Mouse (Mus musculus) kidney, adult 9 months (tissue): Measurements from ENCODE around the gene Macf1.
"Not testable (repeated sequence)": the region's sequence is repeated elsewhere in the genome, so short reads cannot be mapped to it uniquely, and the experiment has no call there.

ENCODE experiments used
- DNase-seq: peaks from one replicate; pipeline ENCODE4 v3.0.0; 2022

Macf1 gene

GRCm38 (mm10) chr4:123530976-123531375 lies 153.2 kb downstream of the Macf1 start:
- DNase-seq: no peak

DNA sequence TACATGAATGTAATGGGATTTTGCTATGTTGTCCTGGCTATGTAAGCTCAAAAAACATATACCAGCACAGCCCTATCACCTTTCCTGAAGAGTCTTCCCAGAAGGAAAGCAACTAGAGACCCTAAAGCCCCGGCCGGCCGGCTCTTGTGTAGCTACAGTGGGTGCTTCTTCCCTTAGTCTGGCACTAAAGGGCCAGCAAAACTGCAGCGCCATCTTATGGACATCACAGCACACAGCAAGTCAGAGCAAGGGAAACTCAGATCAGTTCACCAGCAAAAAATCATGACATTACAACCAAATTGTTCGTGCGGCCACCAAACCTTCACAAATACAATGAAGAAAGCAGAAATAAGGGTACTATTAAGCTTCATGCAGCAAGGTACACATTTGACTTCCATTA lies 154.9 kb downstream of the Macf1 start:
- peak; percentile 54 for DNase-seq

GRCm38 (mm10) chr4:123527607-123528010 lies 156.6 kb downstream of the Macf1 start:
- DNase-seq: no peak

DNA sequence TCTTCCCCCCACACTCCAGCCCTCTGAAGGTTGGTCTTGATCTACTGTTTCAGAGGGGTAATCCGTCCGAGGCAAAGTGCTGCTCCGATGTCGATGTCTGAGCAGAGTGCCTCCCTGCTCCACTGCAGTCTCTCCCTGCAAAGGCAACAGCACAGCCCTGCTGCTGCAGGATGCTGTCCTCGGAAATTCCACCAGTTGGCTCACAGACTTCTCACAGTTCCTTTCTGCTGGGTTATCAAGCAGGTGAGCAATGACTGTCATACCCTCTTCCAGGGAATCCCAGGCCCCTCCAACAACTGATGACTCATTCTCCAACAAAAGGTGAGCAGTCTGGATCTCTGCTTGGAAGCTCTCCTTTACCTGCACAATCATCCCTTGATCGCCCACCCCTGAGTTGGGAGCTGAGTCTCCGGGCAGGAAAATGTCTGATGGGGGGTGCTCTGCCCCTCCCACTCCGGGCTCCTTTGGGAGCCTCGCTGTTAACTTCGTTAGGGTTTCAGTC lies 157.3 kb downstream of the Macf1 start:
- DNase-seq: no peak

DNA sequence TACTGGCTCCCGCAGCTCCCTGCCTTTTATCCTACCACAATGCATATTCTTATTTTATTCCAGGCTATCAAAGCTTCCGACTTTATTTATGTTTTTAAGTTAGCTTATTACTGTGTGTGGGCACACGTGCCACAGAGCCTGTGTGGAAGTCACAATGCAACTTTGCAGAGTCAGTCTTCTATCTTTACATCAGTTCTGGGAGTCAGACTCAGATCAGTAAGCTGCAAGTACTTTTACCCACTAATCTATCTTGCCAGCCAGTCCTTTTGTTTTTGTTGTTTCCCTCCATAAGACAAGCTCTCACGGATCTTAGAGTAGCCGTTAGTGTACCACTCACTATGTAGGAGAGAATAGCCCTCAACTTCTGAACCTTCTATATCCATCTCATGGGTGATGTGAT lies 159.4 kb downstream of the Macf1 start:
- DNase-seq: no peak

DNA sequence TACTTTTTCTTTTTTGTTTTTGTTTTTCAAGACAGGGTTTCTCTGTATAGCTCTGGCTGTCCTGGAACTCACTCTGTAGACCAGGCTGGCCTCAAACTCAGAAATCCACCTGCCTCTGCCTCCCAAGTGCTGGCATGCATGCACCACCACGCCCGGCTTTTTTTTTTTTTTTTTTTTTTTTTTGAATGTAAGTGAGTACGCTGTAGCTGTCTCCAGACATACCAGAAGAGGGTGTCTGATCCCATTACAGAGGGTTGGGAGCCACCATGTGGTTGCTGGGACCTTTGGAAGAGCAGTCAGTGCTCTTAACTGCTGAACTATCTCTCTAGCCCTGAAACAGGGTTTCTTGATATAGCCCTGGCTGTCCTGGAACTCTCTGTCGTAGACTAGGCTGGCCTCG lies 164.0 kb downstream of the Macf1 start:
- not testable (repeated sequence) for DNase-seq

GRCm38 (mm10) chr4:123515673-123516072 lies 168.5 kb downstream of the Macf1 start:
- DNase-seq: peak; percentile 62

DNA sequence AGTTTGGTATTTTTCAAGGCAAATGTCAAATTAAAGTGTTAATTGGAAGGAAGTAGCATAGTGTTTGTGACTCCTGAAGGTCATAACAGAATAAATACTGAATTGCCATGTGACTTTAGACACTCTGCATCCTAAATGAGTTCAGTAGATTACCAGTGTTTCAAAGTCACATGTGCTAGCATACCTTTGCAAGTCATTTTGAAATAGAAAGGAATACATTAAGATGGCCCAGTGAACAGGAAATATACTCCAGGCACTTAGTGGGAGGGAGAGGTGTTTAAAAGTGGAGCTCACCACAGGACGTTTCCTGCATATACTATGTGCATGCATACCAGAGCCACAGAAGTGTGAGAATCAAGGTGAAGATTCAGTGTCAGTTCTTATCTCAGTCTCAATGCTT lies 174.0 kb downstream of the Macf1 start:
- peak; percentile 38 for DNase-seq

GRCm38 (mm10) chr4:123489086-123489485 lies 195.1 kb downstream of the Macf1 start:
- no peak for DNase-seq

- DNase-seq: no peak
Measured at GRCm38 (mm10) chr4:123479991-123480390, 204.2 kb downstream of the Macf1 start.

GRCm38 (mm10) chr4:123478655-123479433 lies 205.3 kb downstream of the Macf1 start:
- DNase-seq: peak; percentile 14

DNA sequence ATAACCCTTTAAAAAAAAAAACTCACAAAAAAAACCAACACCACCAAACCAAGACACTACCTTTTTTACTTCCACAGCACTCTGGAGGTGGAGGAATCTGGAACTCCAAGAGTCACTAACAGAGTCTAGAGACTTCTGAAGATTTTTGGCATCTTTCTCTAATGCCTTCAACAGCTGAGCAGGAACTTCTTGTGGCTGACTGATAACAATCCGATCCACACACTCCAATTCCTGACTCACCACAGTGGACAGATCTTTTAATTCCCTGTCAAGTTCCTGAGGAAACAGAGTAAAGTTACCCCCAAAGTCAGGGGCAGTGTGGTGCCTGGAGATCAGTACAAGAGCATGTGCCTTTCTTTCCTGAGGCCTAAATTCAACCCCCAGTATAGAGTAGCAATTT lies 218.4 kb downstream of the Macf1 start:
- DNase-seq: no peak

DNA sequence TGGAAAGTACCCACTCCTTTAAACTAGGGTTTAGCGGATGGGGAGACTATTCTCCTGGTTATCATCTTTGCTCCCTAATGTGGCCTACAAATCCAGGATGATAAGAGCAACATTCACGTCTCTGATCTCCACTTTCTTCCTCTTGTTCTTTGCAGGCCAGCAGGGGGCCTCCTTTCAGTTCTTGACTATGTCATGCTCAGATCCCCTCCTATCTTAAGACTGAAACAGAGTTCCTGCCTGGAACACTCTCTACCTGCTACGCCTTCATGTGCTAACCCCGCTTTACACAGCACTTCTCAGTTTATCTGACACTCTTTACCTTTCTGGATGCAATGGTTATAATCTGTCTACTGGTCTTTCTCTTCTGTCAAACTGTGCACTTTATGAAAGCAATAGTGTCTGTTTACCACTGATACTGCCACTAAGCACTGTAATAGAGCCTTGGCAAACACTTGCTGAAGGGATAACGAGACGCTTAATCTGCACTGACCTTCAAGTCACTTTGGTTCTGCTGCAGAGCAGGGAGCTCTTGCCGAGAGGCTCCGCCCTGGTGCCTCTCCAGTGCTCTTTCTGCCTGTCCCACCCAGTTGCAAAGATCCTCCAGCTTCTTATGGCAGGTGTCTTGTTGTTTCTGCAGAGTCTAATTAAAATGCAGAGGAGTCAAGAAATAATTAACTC lies 223.4 kb downstream of the Macf1 start:
- DNase-seq: peak; percentile 25

DNA sequence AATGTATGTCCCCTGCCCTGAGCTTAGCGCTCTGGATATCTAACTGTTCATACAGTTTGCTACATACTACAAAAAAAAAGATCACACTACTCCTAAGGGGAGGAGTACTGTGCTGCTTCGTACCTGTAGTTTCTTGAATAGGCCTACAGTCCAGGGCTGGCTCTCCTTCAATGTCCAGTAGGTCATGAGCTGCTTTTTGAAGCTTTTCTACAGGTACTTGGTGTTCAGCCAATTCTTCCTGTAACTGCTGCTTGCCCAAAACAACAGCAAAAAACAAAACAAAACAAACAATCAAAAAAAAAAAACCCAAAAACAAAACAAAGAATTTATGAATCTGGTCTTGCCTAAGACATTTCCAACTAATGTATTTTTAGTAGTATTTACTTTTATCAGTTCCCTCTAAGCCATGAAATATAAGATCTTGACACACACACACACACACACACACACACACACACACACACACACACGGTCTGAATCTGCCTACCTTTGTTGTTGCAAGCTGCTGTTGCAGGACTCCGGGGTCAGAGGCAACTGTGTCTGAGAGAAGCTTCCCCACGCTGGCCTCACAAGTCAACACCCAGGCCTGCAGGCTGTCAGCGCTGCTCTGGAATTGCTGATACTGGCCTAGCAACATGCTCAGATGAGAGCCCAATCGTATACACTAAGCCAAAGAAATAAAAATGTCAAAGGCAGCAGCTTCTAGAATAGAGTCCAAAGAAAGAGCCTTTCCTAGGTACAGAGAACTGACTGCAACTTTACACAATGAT lies 229.1 kb downstream of the Macf1 start:
- peak; percentile 42 for DNase-seq

- DNase-seq: peak; percentile 89
Measured at GRCm38 (mm10) chr4:123453729-123454128, 230.4 kb downstream of the Macf1 start.

DNA sequence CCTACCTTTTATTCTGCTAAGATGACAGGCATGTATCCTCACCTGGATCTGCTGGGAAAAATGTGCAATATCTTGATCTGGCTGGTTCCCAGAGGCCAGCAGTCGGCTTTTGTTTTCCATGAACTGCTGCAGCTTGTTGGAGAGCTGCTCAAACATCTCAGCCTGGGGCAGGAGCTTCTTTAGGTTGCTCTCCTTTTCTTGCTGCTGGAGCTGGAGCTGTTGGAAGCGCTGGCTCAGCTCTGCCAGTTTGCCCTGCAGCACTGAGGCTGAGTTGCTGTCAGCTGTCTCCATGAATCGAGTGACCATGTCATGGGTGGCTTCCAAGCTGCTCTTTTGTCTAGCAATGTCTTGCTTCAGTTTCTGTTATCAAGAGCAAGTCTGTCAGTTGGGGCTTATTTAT lies 232.2 kb downstream of the Macf1 start:
- DNase-seq: no peak

- no peak for DNase-seq
Measured at GRCm38 (mm10) chr4:123449304-123449703, 234.9 kb downstream of the Macf1 start.

DNA sequence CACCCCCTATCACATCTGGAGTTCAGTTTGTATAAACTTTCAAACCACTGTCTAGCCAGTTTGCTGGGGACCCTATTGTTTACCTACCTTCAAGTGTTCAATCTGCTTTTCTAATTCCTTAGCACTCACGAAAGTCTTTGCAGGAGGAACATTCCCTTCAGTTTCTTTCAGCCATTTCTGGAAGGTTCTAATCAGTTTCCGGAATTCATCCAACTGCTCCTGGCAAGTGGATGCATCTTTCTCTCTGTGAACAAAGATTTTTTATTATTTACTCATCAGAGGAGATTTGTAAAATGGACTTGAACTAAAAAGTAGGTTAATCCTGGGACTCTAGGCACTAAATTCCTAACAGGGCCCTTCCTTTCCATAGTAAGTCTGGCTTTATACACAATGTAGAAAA lies 236.1 kb downstream of the Macf1 start:
- no peak for DNase-seq

DNA sequence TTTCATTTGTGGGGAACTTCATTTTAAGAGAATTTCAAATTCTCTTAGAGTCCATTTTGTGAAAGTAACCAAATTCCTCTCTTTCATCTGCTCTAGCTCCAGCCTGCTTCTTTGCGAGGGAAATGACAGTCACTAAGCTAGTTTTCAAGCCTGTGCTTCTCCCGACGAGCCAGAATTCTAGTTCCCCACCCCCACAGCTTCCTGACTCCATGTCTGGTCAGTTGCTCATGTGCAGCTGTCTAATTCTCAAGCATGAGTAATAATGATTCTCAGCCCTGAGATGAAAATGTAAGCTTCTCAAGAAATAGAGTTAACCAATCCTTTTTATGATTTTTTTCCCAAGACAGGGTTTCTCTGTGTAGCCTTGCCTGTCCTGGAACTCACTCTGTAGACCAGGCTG lies 236.9 kb downstream of the Macf1 start:
- DNase-seq: no peak

DNA sequence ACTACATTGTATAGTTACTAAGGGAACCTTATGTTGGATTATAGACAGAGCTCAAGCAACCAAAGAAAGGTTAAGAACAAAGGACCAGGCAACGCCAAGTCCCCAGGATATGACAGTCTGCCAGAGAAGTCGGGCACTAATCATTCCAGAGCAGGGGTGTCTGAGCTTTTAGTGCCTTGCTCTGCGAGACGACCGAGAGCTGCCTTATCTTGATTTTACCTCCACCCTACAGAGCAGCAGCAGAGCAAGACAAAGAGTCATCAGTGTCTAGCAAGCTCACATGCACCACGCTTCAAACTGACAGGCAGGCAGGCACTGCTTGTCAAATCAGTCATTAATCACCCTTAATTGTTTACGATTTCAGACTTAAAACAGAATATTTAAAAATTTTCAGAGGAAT lies 237.4 kb downstream of the Macf1 start:
- no peak for DNase-seq

DNA sequence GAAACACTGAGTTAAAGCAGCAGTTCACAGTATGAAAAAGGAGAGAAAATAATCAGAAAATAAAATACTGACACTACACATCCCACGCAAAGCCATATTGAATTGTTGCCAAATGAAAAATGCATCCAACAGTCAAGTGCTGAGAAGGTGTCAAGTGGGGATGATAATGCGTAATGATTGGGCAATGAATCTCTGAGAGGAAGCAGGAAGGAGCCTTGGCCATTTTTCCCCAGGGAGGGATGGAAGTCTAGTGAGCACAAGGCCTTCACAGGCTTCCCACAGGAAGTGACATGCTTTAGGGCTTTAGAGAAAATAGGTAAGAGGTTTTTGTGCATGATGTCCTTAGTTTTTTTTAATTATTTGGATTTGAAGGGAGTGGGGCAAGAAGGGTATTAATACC lies 237.9 kb downstream of the Macf1 start:
- not testable (repeated sequence) for DNase-seq

- peak; percentile 70 for DNase-seq
Measured at GRCm38 (mm10) chr4:123438414-123438813, 245.7 kb downstream of the Macf1 start.

DNA sequence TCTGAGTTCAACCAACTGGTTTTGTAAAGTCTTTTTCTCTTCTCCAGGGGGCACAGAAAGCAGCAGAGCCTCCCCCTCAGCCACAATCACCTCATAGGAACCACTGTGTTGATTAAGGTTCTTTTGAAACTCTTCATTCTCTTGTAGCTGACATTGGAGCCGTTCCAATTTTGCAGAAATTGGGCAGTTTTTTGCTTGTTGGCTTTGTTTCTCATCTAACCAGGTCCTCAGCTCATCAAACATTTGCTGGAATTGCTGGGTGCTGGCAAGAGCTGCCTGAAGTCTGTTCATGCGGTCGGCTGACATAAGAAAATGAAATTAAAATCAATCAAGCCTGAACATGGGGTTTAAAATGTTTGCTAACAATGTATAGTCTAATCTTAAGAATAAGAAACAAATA lies 251.0 kb downstream of the Macf1 start:
- no peak for DNase-seq

- DNase-seq: no peak
Measured at GRCm38 (mm10) chr4:123431936-123432335, 252.2 kb downstream of the Macf1 start.
